Comparison of ENCODE assay signal across 9 mouse cellular contexts in genomic region chr12:76293192-76293591, GRCm38 (mm10). TPM values are rescaled to one million over a fixed set of nuclear protein-coding genes. Genes with fewer than 3 reads are reported as not detected.
DNase-seq lines count a peak whose midpoint lies in the region; ATAC-seq and TF ChIP-seq lines count a peak whose summit lies in the region.
"Had no signal": no experiment of that assay in that cellular context is flagged by ENCODE, and none has a peak within 500 bp of the region (broad histone marks: within the 10 kb centered on the region; RNA-seq: fewer than 3 reads in every experiment).

No protein-coding gene starts in this region.

- no peak overlapping the region for H3K27ac ChIP-seq in forebrain, postnatal 0 days (ENCODE audit: low read depth, low read length)
- H3K27ac ChIP-seq in forebrain, embryonic 15.5 days (replicated peaks): no peak overlapping the region
- no peak overlapping the region for H3K27ac ChIP-seq in thymus, adult 2 months (ENCODE audit: control insufficient read depth, insufficient read depth, low read length)
- no peak overlapping the region for H3K27ac ChIP-seq in lung, embryonic 14.5 days (ENCODE audit: low read depth)

- 62% methylated on average over 7 of the region's 7 CpGs for WGBS in forebrain, postnatal 0 days
- 58% methylated on average over 7 of the region's 7 CpGs for WGBS in forebrain, embryonic 15.5 days
- WGBS in thymus, adult 2 months: 77% methylated on average over 7 of the region's 7 CpGs
- WGBS in lung, embryonic 14.5 days: 45% methylated on average over 7 of the region's 7 CpGs

- TF ChIP-seq POLR2A in thymus, adult 2 months (IDR thresholded peaks at IDR 0.05; ENCODE audit: control insufficient read depth, extremely low read depth, insufficient read depth, low read length, poor library complexity): no peak

- H3K4me2 ChIP-seq in forebrain, postnatal 0 days (ENCODE audit: low read depth): no peak overlapping the region
- H3K4me2 ChIP-seq in forebrain, embryonic 15.5 days (replicated peaks): no peak overlapping the region
- H3K4me2 ChIP-seq in lung, embryonic 14.5 days: no peak overlapping the region

- H3K9ac ChIP-seq in forebrain, postnatal 0 days: no peak overlapping the region
- H3K9ac ChIP-seq in forebrain, embryonic 15.5 days (replicated peaks): no peak overlapping the region
- H3K9ac ChIP-seq in lung, embryonic 14.5 days: no peak overlapping the region

- intact Hi-C loops in heart, postnatal 10 days (cut with DNase I): loop anchor here (1.0 kb wide), 2 partner anchors 48 to 179 kb away; no protein-coding TSS in a partner anchor

- DNase-seq in forebrain, postnatal 0 days: no peak
- DNase-seq in thymus, adult 2 months: peak; percentile 57
- no peak for DNase-seq in thymus, adult 18-20 months
- peak; percentile 79 to 86 for DNase-seq in cerebellum, postnatal 14 days
- peak; percentile 71 to 81 for DNase-seq in heart, postnatal 10 days
- DNase-seq in lung, embryonic 14.5 days: peak; percentile 85
- peak; percentile 20 to 67 for DNase-seq in spleen, adult 18-20 months

- no peak for ATAC-seq in forebrain, postnatal 0 days
- ATAC-seq in forebrain, embryonic 15.5 days (replicated peaks): no peak
- ATAC-seq in lung, embryonic 14.5 days (ENCODE audit: insufficient read depth): no peak

- H3K36me3 ChIP-seq in forebrain, postnatal 0 days (ENCODE audit: insufficient read depth): peaks cover 40% of the 10 kb centered on the region
- H3K36me3 ChIP-seq in forebrain, embryonic 15.5 days: peaks cover 33% of the 10 kb centered on the region
- H3K36me3 ChIP-seq in thymus, adult 2 months (ENCODE audit: control insufficient read depth, insufficient read depth, low read length): no peaks in the 10 kb centered on the region; the same call in 1 of the 2 replicates
- peaks cover 86% of the 10 kb centered on the region for H3K36me3 ChIP-seq in lung, embryonic 14.5 days (ENCODE audit: insufficient read depth)

- no peaks in the 10 kb centered on the region for H3K27me3 ChIP-seq in forebrain, postnatal 0 days (ENCODE audit: insufficient read depth, low read length)
- H3K27me3 ChIP-seq in forebrain, embryonic 15.5 days: no peaks in the 10 kb centered on the region
- H3K27me3 ChIP-seq in thymus, adult 2 months (ENCODE audit: control insufficient read depth, insufficient read depth, low read length): no peaks in the 10 kb centered on the region
- no peaks in the 10 kb centered on the region for H3K27me3 ChIP-seq in lung, embryonic 14.5 days (ENCODE audit: insufficient read depth, low read length)

- H3K4me1 ChIP-seq in forebrain, postnatal 0 days (ENCODE audit: insufficient read depth): no peaks in the 10 kb centered on the region
- H3K4me1 ChIP-seq in forebrain, embryonic 15.5 days: peaks cover 12% of the 10 kb centered on the region
- H3K4me1 ChIP-seq in thymus, adult 2 months (replicated peaks; ENCODE audit: control insufficient read depth, insufficient read depth, low read length): no peaks in the 10 kb centered on the region
- H3K4me1 ChIP-seq in lung, embryonic 14.5 days (ENCODE audit: insufficient read depth): no peaks in the 10 kb centered on the region

- H3K4me3 ChIP-seq in forebrain, postnatal 0 days (ENCODE audit: low read depth, low read length): no peak overlapping the region
- H3K4me3 ChIP-seq in forebrain, embryonic 15.5 days: no peak overlapping the region
- no peak overlapping the region for H3K4me3 ChIP-seq in thymus, adult 2 months (ENCODE audit: control insufficient read depth, insufficient read depth, low read length)
- H3K4me3 ChIP-seq in lung, embryonic 14.5 days (ENCODE audit: low read depth, low read length): no peak overlapping the region

- TF ChIP-seq CTCF in forebrain, postnatal 0 days (IDR thresholded peaks at IDR 0.05; ENCODE audit: low read depth): peak; percentile 67
- peak; percentile 18; the same call in 1 of the 2 replicates for TF ChIP-seq CTCF in thymus, adult 2 months (IDR thresholded peaks at IDR 0.05; ENCODE audit: borderline replicate concordance, control insufficient read depth, extremely low read depth, insufficient read depth, low read length, poor library complexity)
- peak; percentile 82 for TF ChIP-seq CTCF in lung, embryonic 14.5 days (IDR thresholded peaks at IDR 0.05; ENCODE audit: low read depth)

- H3K9me3 ChIP-seq in forebrain, postnatal 0 days (ENCODE audit: low read length): no peaks in the 10 kb centered on the region
- H3K9me3 ChIP-seq in forebrain, embryonic 15.5 days: no peaks in the 10 kb centered on the region
- H3K9me3 ChIP-seq in lung, embryonic 14.5 days (ENCODE audit: low read depth, low read length): no peaks in the 10 kb centered on the region

RNA-seq across cellular contexts. Expression of gene Akap5, which starts 31.5 kb away (rescaled TPM):
- total RNA-seq in forebrain, postnatal 0 days (2014; rRNA removed): 18.9 and 24.7 TPM in 2 replicates
- polyA plus RNA-seq in forebrain, postnatal 0 days (2015; fragmentation: Nextera tagmentation; extraction: Ambion mirVana): 5.3 and 11.0 TPM in 2 replicates
- 7.3 and 7.4 TPM in 2 replicates for polyA plus RNA-seq in forebrain, embryonic 15.5 days (2015; fragmentation: Nextera tagmentation; extraction: Ambion mirVana)
- polyA plus RNA-seq in thymus, adult 2 months (2012; rRNA removed): 0.08 and 0.16 TPM in 2 replicates
- 1 to 10 TPM; 3.7 to 7.2 TPM for total RNA-seq in heart, postnatal 10 days (2021)
- polyA plus RNA-seq in lung, embryonic 14.5 days (2014; fragmentation: Nextera tagmentation; extraction: Ambion mirVana): 24.2 and 25.7 TPM in 2 replicates

RNA-seq across cellular contexts. Expression of gene Mthfd1, which starts 38.1 kb away (rescaled TPM):
- total RNA-seq in forebrain, postnatal 0 days (2014; rRNA removed): 22.8 and 26.2 TPM in 2 replicates
- 19.1 and 25.2 TPM in 2 replicates for polyA plus RNA-seq in forebrain, postnatal 0 days (2015; fragmentation: Nextera tagmentation; extraction: Ambion mirVana)
- polyA plus RNA-seq in forebrain, embryonic 15.5 days (2015; fragmentation: Nextera tagmentation; extraction: Ambion mirVana): 45.2 and 46.4 TPM in 2 replicates
- polyA plus RNA-seq in thymus, adult 2 months (2012; rRNA removed): 20.9 and 28.6 TPM in 2 replicates
- 10 to 100 TPM; 29.9 to 31.1 TPM for total RNA-seq in heart, postnatal 10 days (2021)
- 99.8 and 104 TPM in 2 replicates for polyA plus RNA-seq in lung, embryonic 14.5 days (2014; fragmentation: Nextera tagmentation; extraction: Ambion mirVana)

RNA-seq across cellular contexts. Expression of gene Tex21, which starts 46.6 kb away (rescaled TPM):
- total RNA-seq in forebrain, postnatal 0 days (2014; rRNA removed): not detected in 2 replicates
- not detected in 2 replicates for polyA plus RNA-seq in forebrain, postnatal 0 days (2015; fragmentation: Nextera tagmentation; extraction: Ambion mirVana)
- polyA plus RNA-seq in forebrain, embryonic 15.5 days (2015; fragmentation: Nextera tagmentation; extraction: Ambion mirVana): not detected in 2 replicates
- not detected in 2 replicates for polyA plus RNA-seq in thymus, adult 2 months (2012; rRNA removed)
- total RNA-seq in heart, postnatal 10 days (2021): not detected
- not detected in 2 replicates for polyA plus RNA-seq in lung, embryonic 14.5 days (2014; fragmentation: Nextera tagmentation; extraction: Ambion mirVana)
- total RNA-seq: layer of hippocampus, postnatal 14 days had no signal

Comparison
In these comparisons a context has a peak if more than half of its experiments do, and no peak if none do; other contexts are left out.
1. DNase-seq: peak in thymus, adult 2 months (single experiment), cerebellum, postnatal 14 days (2 of 2), heart, postnatal 10 days (2 of 2), lung, embryonic 14.5 days (single experiment) and spleen, adult 18-20 months (2 of 2); none in forebrain, postnatal 0 days (single experiment) and thymus, adult 18-20 months (0 of 2).
2. CTCF ChIP-seq: peak in every context shown above with its lines; median percentile 82 in lung, embryonic 14.5 days; 67 in forebrain, postnatal 0 days; 18 in thymus, adult 2 months.